25 mouse cellular contexts compared by ENCODE assay signal in the genomic region with DNA sequence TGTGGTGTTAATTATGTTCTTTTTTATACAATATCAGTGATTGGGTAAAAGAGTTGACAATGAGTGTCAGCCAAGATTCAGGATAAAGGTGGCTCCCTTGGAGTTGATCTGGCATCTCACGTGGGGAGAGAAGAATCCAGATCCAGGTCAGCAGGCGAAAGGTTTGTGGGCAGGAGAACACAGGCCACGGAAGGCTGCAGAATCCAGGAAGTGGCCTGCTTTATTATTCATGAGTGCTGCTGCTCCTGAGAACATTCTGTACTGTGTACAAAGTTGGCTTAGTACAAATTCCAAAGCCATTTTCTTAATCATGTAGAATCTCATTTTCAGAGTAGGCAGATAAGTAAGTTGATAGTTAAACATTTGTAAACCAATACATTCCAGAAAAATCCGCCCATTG. TPM values are rescaled to one million over a fixed set of nuclear protein-coding genes. Genes with fewer than 3 reads are reported as not detected.
A peak's percentile ranks its signal among the peaks of the same experiment; 100 is the strongest.
DNase-seq lines count a peak whose midpoint lies in the region; ATAC-seq and TF ChIP-seq lines count a peak whose summit lies in the region.
"Had no signal": no experiment of that assay in that cellular context is flagged by ENCODE, and none has a peak within 500 bp of the region (broad histone marks: within the 10 kb centered on the region; RNA-seq: fewer than 3 reads in every experiment).

No protein-coding gene starts in this region.

- H3K27me3 ChIP-seq in heart, adult 2 months (ENCODE audit: control insufficient read depth, insufficient read depth, low read length) = no peaks in the 10 kb centered on the region
- no peaks in the 10 kb centered on the region for H3K27me3 ChIP-seq in kidney, embryonic 15.5 days
- no peaks in the 10 kb centered on the region for H3K27me3 ChIP-seq in stomach, postnatal 0 days (ENCODE audit: control insufficient read depth, insufficient read depth, low read length)
- no peaks in the 10 kb centered on the region for H3K27me3 ChIP-seq in forebrain, embryonic 10.5 days (ENCODE audit: poor library complexity, severe bottlenecking)
- H3K27me3 ChIP-seq: embryonic facial prominence, embryonic 15.5 days; hindbrain, embryonic 15.5 days; limb, embryonic 15.5 days; neural tube, embryonic 15.5 days had no signal

- no peak for TF ChIP-seq POLR2A in heart, adult 2 months (IDR thresholded peaks at IDR 0.05; ENCODE audit: insufficient read depth, low read depth, low read length)

- TF ChIP-seq EP300 in heart, adult 2 months (IDR thresholded peaks at IDR 0.05; ENCODE audit: insufficient read depth, low read depth, low read length) = peak; percentile 60; the same call in 1 of the 2 replicates
- peak; percentile 82 for TF ChIP-seq EP300 in stomach, postnatal 0 days (optimal IDR thresholded peaks at IDR 0.05)

- H3K9ac ChIP-seq in heart, adult 2 months (ENCODE audit: low read depth, low read length) = no peak overlapping the region
- no peak overlapping the region for H3K9ac ChIP-seq in kidney, embryonic 15.5 days
- H3K9ac ChIP-seq in stomach, postnatal 0 days (ENCODE audit: low read length) = no peak overlapping the region
- H3K9ac ChIP-seq: embryonic facial prominence, embryonic 15.5 days; hindbrain, embryonic 15.5 days; limb, embryonic 15.5 days; lung, embryonic 14.5 days; neural tube, embryonic 15.5 days had no signal

- DNase-seq in heart, adult 2 months = no peak
- no peak for DNase-seq in heart, postnatal 14 days
- peak; percentile 20 to 62 for DNase-seq in urinary bladder, postnatal 36 days (ENCODE audit: low spot score in 2 of 2)
- DNase-seq in urinary bladder, postnatal 4 days (ENCODE audit: low spot score in 2 of 2) = no peak
- peak; percentile 55 for DNase-seq in stomach, postnatal 0 days (ENCODE audit: low spot score)
- DNase-seq in right cerebral cortex, adult 18-20 months = no peak
- DNase-seq in forebrain, embryonic 10.5 days (ENCODE audit: extremely low spot score, low spot score) = no peak
- DNase-seq: cerebellum, adult 9-11 months; embryo, embryonic 11 days; layer of hippocampus, postnatal 36 days; lung, embryonic 14.5 days; midbrain, embryonic 14.5 days had no signal

- no peak for ATAC-seq in kidney, embryonic 15.5 days (replicated peaks; ENCODE audit: low FRiP score)
- peak; percentile 87 for ATAC-seq in stomach, postnatal 0 days (ENCODE audit: low FRiP score, low TSS enrichment)
- ATAC-seq: activated CD4-positive, CD25-positive, alpha-beta regulatory T cell, adult 4 months had no signal

- H3K4me2 ChIP-seq in kidney, embryonic 15.5 days = no peak overlapping the region
- H3K4me2 ChIP-seq in stomach, postnatal 0 days (replicated peaks; ENCODE audit: low read depth) = no peak overlapping the region
- H3K4me2 ChIP-seq: embryonic facial prominence, embryonic 15.5 days; hindbrain, embryonic 15.5 days; limb, embryonic 15.5 days; lung, embryonic 14.5 days; neural tube, embryonic 15.5 days had no signal

- no peaks in the 10 kb centered on the region for H3K36me3 ChIP-seq in heart, adult 2 months (ENCODE audit: control insufficient read depth, insufficient read depth, low read length)
- H3K36me3 ChIP-seq in kidney, embryonic 15.5 days = no peaks in the 10 kb centered on the region
- H3K36me3 ChIP-seq in stomach, postnatal 0 days (ENCODE audit: control insufficient read depth, insufficient read depth, low read length) = no peaks in the 10 kb centered on the region
- H3K36me3 ChIP-seq in forebrain, embryonic 10.5 days (replicated peaks) = no peaks in the 10 kb centered on the region
- H3K36me3 ChIP-seq: embryonic facial prominence, embryonic 15.5 days; hindbrain, embryonic 15.5 days; limb, embryonic 15.5 days; neural tube, embryonic 15.5 days had no signal

- intact Hi-C loops in heart, adult 2 months (cut with DNase I) = no loop called here
- intact Hi-C loops in heart, postnatal 14 days (cut with DNase I) = no loop called here

- no peaks in the 10 kb centered on the region for H3K9me3 ChIP-seq in kidney, embryonic 15.5 days (replicated peaks)
- no peaks in the 10 kb centered on the region for H3K9me3 ChIP-seq in stomach, postnatal 0 days (ENCODE audit: control insufficient read depth, low read length)
- no peaks in the 10 kb centered on the region for H3K9me3 ChIP-seq in forebrain, embryonic 10.5 days
- H3K9me3 ChIP-seq: embryonic facial prominence, embryonic 15.5 days; hindbrain, embryonic 15.5 days; limb, embryonic 15.5 days; neural tube, embryonic 15.5 days had no signal

- H3K79me2 ChIP-seq in heart, adult 2 months (replicated peaks; ENCODE audit: control insufficient read depth, insufficient read depth, low read length) = no peaks in the 10 kb centered on the region

- peak overlapping the region; percentile 41 for H3K27ac ChIP-seq in heart, adult 2 months
- 0 out of 2 replicates have a peak overlapping the region, but pooled peaks have one; percentile 3 for H3K27ac ChIP-seq in kidney, embryonic 15.5 days
- H3K27ac ChIP-seq in stomach, postnatal 0 days (replicated peaks) = no peak overlapping the region
- no peak overlapping the region for H3K27ac ChIP-seq in forebrain, embryonic 10.5 days
- H3K27ac ChIP-seq: embryonic facial prominence, embryonic 15.5 days; hindbrain, embryonic 15.5 days; limb, embryonic 15.5 days; neural tube, embryonic 15.5 days had no signal

- H3K4me3 ChIP-seq in heart, adult 2 months = no peak overlapping the region
- no peak overlapping the region for H3K4me3 ChIP-seq in kidney, embryonic 15.5 days (replicated peaks)
- no peak overlapping the region for H3K4me3 ChIP-seq in stomach, postnatal 0 days (ENCODE audit: low read depth, low read length)
- H3K4me3 ChIP-seq in forebrain, embryonic 10.5 days = no peak overlapping the region
- H3K4me3 ChIP-seq: embryonic facial prominence, embryonic 15.5 days; hindbrain, embryonic 15.5 days; limb, embryonic 15.5 days; myocyte; neural tube, embryonic 15.5 days had no signal

- H3K4me1 ChIP-seq in heart, adult 2 months (ENCODE audit: control insufficient read depth, insufficient read depth, low read length) = no peaks in the 10 kb centered on the region; the same call in 1 of the 2 replicates
- peaks cover 9% of the 10 kb centered on the region for H3K4me1 ChIP-seq in kidney, embryonic 15.5 days
- no peaks in the 10 kb centered on the region for H3K4me1 ChIP-seq in stomach, postnatal 0 days (replicated peaks; ENCODE audit: control insufficient read depth, insufficient read depth)
- H3K4me1 ChIP-seq in forebrain, embryonic 10.5 days = peaks cover 11% of the 10 kb centered on the region
- H3K4me1 ChIP-seq: embryonic facial prominence, embryonic 15.5 days; hindbrain, embryonic 15.5 days; limb, embryonic 15.5 days; neural tube, embryonic 15.5 days had no signal

- WGBS in heart, adult 2 months = 44% methylated on average over 4 of the region's 4 CpGs
- 69% methylated on average over 4 of the region's 4 CpGs for WGBS in kidney, embryonic 15.5 days
- 59% methylated on average over 4 of the region's 4 CpGs for WGBS in stomach, postnatal 0 days
- 86% methylated on average over 4 of the region's 4 CpGs for WGBS in forebrain, embryonic 10.5 days

- no peak for TF ChIP-seq CTCF in heart, adult 2 months (IDR thresholded peaks at IDR 0.05)
- no peak for TF ChIP-seq CTCF in stomach, postnatal 0 days (IDR thresholded peaks at IDR 0.05; ENCODE audit: low read depth)

RNA-seq across cellular contexts. Expression of gene 1700020N01Rik, which starts 19.2 kb away (rescaled TPM):
- not detected for total RNA-seq in heart, adult 2 months (2021)
- polyA plus RNA-seq in heart, adult 2 months (2012; rRNA removed) = not detected in 2 replicates
- not detected for total RNA-seq in heart, postnatal 14 days (2021)
- polyA plus RNA-seq in kidney, embryonic 15.5 days (2015; fragmentation: Nextera tagmentation; extraction: Ambion mirVana) = not detected in 2 replicates
- not detected in 2 replicates for polyA plus RNA-seq in stomach, postnatal 0 days (2015; fragmentation: Nextera tagmentation; extraction: Ambion mirVana)
- not detected in 2 replicates for polyA plus RNA-seq in forebrain, embryonic 10.5 days (2016; fragmentation: Nextera tagmentation; extraction: Ambion mirVana)
- total RNA-seq: granulocyte monocyte progenitor cell, adult 5-6 weeks; heart, postnatal 25 days; layer of hippocampus, postnatal 36 days; left cerebral cortex, postnatal 25 days; megakaryocyte progenitor cell, adult 5-6 weeks had no signal
- polyA plus RNA-seq: activated CD4-positive, CD25-positive, alpha-beta regulatory T cell, adult 4 months; embryonic facial prominence, embryonic 15.5 days; forebrain, embryonic 11.5 days; hindbrain, embryonic 15.5 days; limb, embryonic 15.5 days; lung, embryonic 14.5 days; midbrain, embryonic 14.5 days; myocyte; neural tube, embryonic 15.5 days; urinary bladder, adult 2 months had no signal

Comparison
In these comparisons a context has a peak if more than half of its experiments do, and no peak if none do; other contexts are left out.
1. DNase-seq: peak in urinary bladder, postnatal 36 days (2 of 2) and stomach, postnatal 0 days (single experiment); none in heart, adult 2 months (0 of 2), heart, postnatal 14 days (0 of 2), urinary bladder, postnatal 4 days (0 of 2), right cerebral cortex, adult 18-20 months (single experiment) and forebrain, embryonic 10.5 days (single experiment).
2. H3K27ac ChIP-seq: peak in heart, adult 2 months (single experiment) and kidney, embryonic 15.5 days (single experiment); none in stomach, postnatal 0 days (single experiment) and forebrain, embryonic 10.5 days (single experiment).